Mouse (Mus musculus): ENCODE results near the gene Ociad2. TPM values are rescaled to one million over a fixed set of nuclear protein-coding genes. Genes with fewer than 3 reads are reported as not detected.

Gene Ociad2
- polyA plus RNA-seq, 1 experiment from 2014 or later: 86.6 TPM

DNA sequence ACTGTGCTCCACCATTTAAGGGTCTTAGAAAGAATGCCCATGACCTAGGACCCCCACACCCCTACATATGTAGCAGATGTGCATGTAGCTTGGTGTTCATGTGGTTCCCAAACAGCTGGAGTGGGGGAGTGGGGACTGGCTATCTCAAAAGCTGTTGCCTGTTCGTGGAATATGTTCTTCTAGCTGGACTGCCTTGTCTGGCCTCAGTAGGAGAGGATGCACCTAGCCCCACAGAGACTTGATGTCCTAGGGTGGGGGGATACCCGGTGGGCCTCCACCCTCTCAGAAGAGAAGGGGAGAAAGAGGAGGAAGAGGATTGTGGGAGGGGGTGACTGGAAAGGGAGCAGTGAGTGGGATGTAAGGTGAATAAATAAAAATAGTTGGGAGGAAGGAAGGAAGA, 65.9 kb downstream of the Ociad2 start:
- ATAC-seq (ENCODE audit: insufficient read depth, low FRiP score, low read depth): no peak
- Histone ChIP-seq H3K4me1 (no peaks in the 10 kb centered on the region), H3K36me3 (no peaks in the 10 kb centered on the region), H3K4me2 (no peak overlapping the region), H3K27me3 (replicated peaks) (no peaks in the 10 kb centered on the region), H3K9me3 (no peaks in the 10 kb centered on the region), H3K9ac (no peak overlapping the region), H3K27ac (no peak overlapping the region), H3K4me3 (replicated peaks) (no peak overlapping the region)
- WGBS: 82% methylated on average over 2 of the region's 2 CpGs

DNA sequence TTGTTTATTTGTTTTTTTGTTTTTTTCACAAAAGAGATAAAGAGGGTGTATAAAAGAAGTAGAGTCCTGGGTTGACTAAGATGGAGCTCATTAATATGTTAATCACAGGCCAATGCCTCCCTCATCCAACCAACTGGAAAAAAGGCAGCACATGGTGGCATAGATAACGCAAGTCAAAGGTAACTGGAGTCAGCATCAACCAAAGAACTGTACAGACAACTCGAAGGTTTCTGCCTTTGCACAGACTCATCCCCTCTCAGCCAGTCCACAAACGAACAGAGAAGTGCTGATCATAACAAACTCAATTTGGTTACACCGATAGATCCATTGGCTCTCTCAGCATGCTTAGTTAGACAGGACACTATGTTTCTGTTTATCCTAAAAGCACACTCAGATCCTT, 67.7 kb downstream of the Ociad2 start:
- H3K4me1 ChIP-seq: no peaks in the 10 kb centered on the region

More for the DNA sequence above, 67.7 kb downstream of the Ociad2 start:
- no peak for ATAC-seq (ENCODE audit: insufficient read depth, low FRiP score, low read depth)
- no peak overlapping the region for H3K4me3 ChIP-seq (replicated peaks)
- no peak overlapping the region for H3K4me2 ChIP-seq
- no peak overlapping the region for H3K27ac ChIP-seq
- H3K36me3 ChIP-seq: no peaks in the 10 kb centered on the region
- H3K9me3 ChIP-seq: no peaks in the 10 kb centered on the region
- no peaks in the 10 kb centered on the region for H3K27me3 ChIP-seq (replicated peaks)
- 74% methylated on average over 4 of the region's 4 CpGs for WGBS
- H3K9ac ChIP-seq: no peak overlapping the region

Other genes starting within 250 kb of the Ociad2 start
- 33.4 TPM in 2 replicates for gene Fryl, start 84.4 kb downstream of the Ociad2 start, polyA plus RNA-seq (2015; fragmentation: Nextera tagmentation; extraction: Ambion mirVana)
- gene Ociad1, start 48.2 kb downstream of the Ociad2 start, polyA plus RNA-seq (2015; fragmentation: Nextera tagmentation; extraction: Ambion mirVana): 249 and 252 TPM in 2 replicates
- gene Cwh43, start 65.0 kb upstream of the Ociad2 start, polyA plus RNA-seq (2015; fragmentation: Nextera tagmentation; extraction: Ambion mirVana): 1.1 and 1.9 TPM in 2 replicates
- 19.1 and 21.6 TPM in 2 replicates for gene Dcun1d4, start 140.0 kb upstream of the Ociad2 start, polyA plus RNA-seq (2015; fragmentation: Nextera tagmentation; extraction: Ambion mirVana)

Data from stomach, embryonic 15.5 days (tissue).